Mouse (Mus musculus) CH12.LX (cell line): Measurements from ENCODE around the gene Dazap1. TPM values are rescaled to one million over a fixed set of nuclear protein-coding genes. Genes with fewer than 3 reads are reported as not detected.

ENCODE experiments used
- DNase-seq: peaks from one replicate; pipeline ENCODE4 v3.0.0-alpha.2; 2013; ENCODE audit errors: extremely low read depth
- H3K27ac ChIP-seq: 2 replicates; pipeline ENCODE4 v1.5.1; 2012; ENCODE audit warnings: low read depth, mild to moderate bottlenecking, control low read depth, moderate library complexity; ENCODE audit not compliant: insufficient read depth
- H3K27me3 ChIP-seq: replicated peaks from 2 replicates; pipeline ENCODE3; 2012; ENCODE audit warnings: inconsistent platforms
- H3K36me3 ChIP-seq, 2 experiments: replicated peaks in 1 of 2; 2 replicates each; pipeline versions ENCODE3 to v1.6.1; 2012; ENCODE audit warnings: inconsistent platforms in 1 of 2, low read length in 1 of 2, mild to moderate bottlenecking in 1 of 2, mixed read lengths in 1 of 2, moderate library complexity in 1 of 2; ENCODE audit not compliant: control insufficient read depth in 1 of 2, insufficient read depth in 1 of 2
- H3K4me1 ChIP-seq, 2 experiments: 2 replicates each; pipeline ENCODE4 v1.6.1; 2012; ENCODE audit warnings: inconsistent platforms in 1 of 2, moderate library complexity in 1 of 2; ENCODE audit not compliant: insufficient read depth in 2 of 2, control insufficient read depth in 1 of 2
- H3K4me2 ChIP-seq: 2 replicates; pipeline ENCODE4 v1.6.1; 2012; ENCODE audit warnings: low read depth, mild to moderate bottlenecking, control low read depth; ENCODE audit not compliant: poor library complexity, insufficient read depth, severe bottlenecking
- H3K4me3 ChIP-seq, 3 experiments: fragments of 150-350 bp in 1 of 3; sonication (generic) in 1 of 3; replicated peaks in 1 of 3; 2 replicates each; pipeline versions ENCODE3 to v1.5.1; 2011 to 2012; ENCODE audit warnings: low read depth in 2 of 3, low read length in 2 of 3, mild to moderate bottlenecking in 2 of 3, moderate library complexity in 2 of 3, control low read depth in 1 of 3, improper control_type of control experiment in 1 of 3, inconsistent platforms in 1 of 3, mixed read lengths in 1 of 3; ENCODE audit not compliant: poor library complexity in 1 of 3
- H3K79me2 ChIP-seq: replicated peaks from 2 replicates; pipeline ENCODE4 v1.6.1; 2012; ENCODE audit warnings: mild to moderate bottlenecking, moderate library complexity; ENCODE audit not compliant: control insufficient read depth, poor library complexity, insufficient read depth, severe bottlenecking; ENCODE audit errors: extremely low read depth
- H3K9ac ChIP-seq: 2 replicates; pipeline ENCODE4 v1.6.1; 2012; ENCODE audit warnings: low read depth, mild to moderate bottlenecking, control low read depth, moderate library complexity; ENCODE audit not compliant: insufficient read depth
- H3K9me3 ChIP-seq: replicated peaks from 2 replicates; pipeline ENCODE3; 2012; ENCODE audit warnings: low read length, inconsistent platforms, mixed read lengths
- CHD1 ChIP-seq: IDR thresholded peaks from 2 replicates; pipeline ENCODE4 v1.6.1; 2012; ENCODE audit warnings: low read depth, low read length, improper control_type of control experiment, inconsistent platforms
- CHD2 ChIP-seq: IDR thresholded peaks from 2 replicates; pipeline ENCODE4 v1.6.1; 2011; ENCODE audit warnings: low read length, improper control_type of control experiment
- CTCF ChIP-seq, 2 experiments: IDR thresholded peaks in 1 of 2; conservative IDR thresholded peaks in 1 of 2; 2 replicates each; pipeline ENCODE4 v1.5.1; 2011 to 2012; ENCODE audit warnings: low read depth in 2 of 2, low read length in 2 of 2, improper control_type of control experiment in 1 of 2, inconsistent platforms in 1 of 2, mild to moderate bottlenecking in 1 of 2, moderate library complexity in 1 of 2
- GABPA ChIP-seq: IDR thresholded peaks from 2 replicates; pipeline ENCODE4 v1.6.1; 2012; ENCODE audit warnings: low read depth, low read length, improper control_type of control experiment, inconsistent platforms; ENCODE audit not compliant: insufficient replicate concordance
- KAT2A ChIP-seq: IDR thresholded peaks from 2 replicates; pipeline ENCODE4 v1.6.1; 2012; ENCODE audit warnings: low read length, improper control_type of control experiment, inconsistent platforms; ENCODE audit not compliant: insufficient replicate concordance
- MAFK ChIP-seq: IDR thresholded peaks from 2 replicates; pipeline ENCODE4 v1.6.1; 2011; ENCODE audit warnings: low read length, improper control_type of control experiment; ENCODE audit not compliant: insufficient replicate concordance
- MAX ChIP-seq: IDR thresholded peaks from 2 replicates; pipeline ENCODE4 v1.6.1; 2011; ENCODE audit warnings: low read length, improper control_type of control experiment
- MYC ChIP-seq: IDR thresholded peaks from 2 replicates; pipeline ENCODE4 v1.6.1; 2011; ENCODE audit warnings: low read depth, mild to moderate bottlenecking, improper control_type of control experiment, low read length
- POLR2A ChIP-seq: IDR thresholded peaks from 2 replicates; pipeline ENCODE4 v1.6.1; 2011; ENCODE audit warnings: low read depth, mild to moderate bottlenecking, improper control_type of control experiment, low read length
- SIN3A ChIP-seq: IDR thresholded peaks from 2 replicates; pipeline ENCODE4 v1.6.1; 2012; ENCODE audit warnings: low read length, improper control_type of control experiment, inconsistent platforms
- TBP ChIP-seq: conservative IDR thresholded peaks from 2 replicates; pipeline ENCODE4 v1.6.1; 2011; ENCODE audit warnings: low read depth, low read length, improper control_type of control experiment
- TCF12 ChIP-seq: IDR thresholded peaks from 2 replicates; pipeline ENCODE4 v1.6.1; 2014; ENCODE audit warnings: low read depth, mild to moderate bottlenecking, inconsistent platforms, low read length, improper control_type of control experiment
- dilution Hi-C: fragments of 300-500 bp; cut with MboI; formaldehyde crosslinking; loops from 2 replicates; pipeline ENCODE4 v1.14.3; 2020; ENCODE audit warnings: low sequenced_read_pairs; ENCODE audit not compliant: extremely low pct_unique_long_range_greater_than_20kb, extremely low pct_ligation_motif_present
- in situ Hi-C: fragments of 300-500 bp; cut with MboI; formaldehyde crosslinking; loops from 3 replicates; pipeline ENCODE4 v1.14.3; 2019; ENCODE audit warnings: low sequenced_read_pairs, low pct_ligation_motif_present, low pct_unique_long_range_greater_than_20kb, mixed read lengths
- polyA plus RNA-seq: library from polyadenylated mRNA; unstranded; fragments of >175 nt; gene quantifications from 2 replicates; pipeline ENCODE4 v1.2.1, GENCODE M21; 2012; ENCODE audit warnings: low read depth; ENCODE audit not compliant: insufficient read length
- total RNA-seq, 2 experiments: library from RNA; depleted of rRNA; stranded (reverse); fragments of 300-350 nt in 1 of 2; fragments of >200 nt in 1 of 2; gene quantifications; 2 replicates each; pipeline ENCODE4 v1.2.3; 2012 to 2014

Dazap1 gene
- total and polyA plus RNA-seq, 3 experiments = 162 to 236 (median 187) TPM

- no peaks in the 10 kb centered on the region for H3K9me3 ChIP-seq
- no peak overlapping the region for H3K4me3 ChIP-seq
- no peak for TF ChIP-seq TCF12
- peaks cover 12% of the 10 kb centered on the region for H3K27me3 ChIP-seq
- H3K79me2 ChIP-seq = no peaks in the 10 kb centered on the region; the same call in 1 of the 2 replicates
- no peak overlapping the region for H3K4me2 ChIP-seq
- peaks cover 15 to 38% of the 10 kb centered on the region in 2 experiments for H3K36me3 ChIP-seq
- in situ Hi-C loops = no loop called here
- dilution Hi-C loops = no loop called here
- no peak for DNase-seq
- peaks cover 10 to 22% of the 10 kb centered on the region in 2 experiments for H3K4me1 ChIP-seq
- no peak overlapping the region for H3K9ac ChIP-seq
- no peak overlapping the region for H3K27ac ChIP-seq
These were observed 52.4 kb downstream of the Dazap1 start for GRCm38 (mm10) chr10:80313627-80314201.

GRCm38 (mm10) chr10:80314494-80315001 lies 53.3 kb downstream of the Dazap1 start:
- H3K4me2 ChIP-seq = no peak overlapping the region
- in situ Hi-C loops = no loop called here
- peaks cover 18 to 31% of the 10 kb centered on the region in 2 experiments for H3K4me1 ChIP-seq
- DNase-seq = no peak
- H3K9ac ChIP-seq = no peak overlapping the region
- H3K36me3 ChIP-seq = peaks cover 20 to 46% of the 10 kb centered on the region in 2 experiments
- H3K79me2 ChIP-seq = peaks cover 6% of the 10 kb centered on the region
- no peaks in the 10 kb centered on the region for H3K9me3 ChIP-seq
- H3K27ac ChIP-seq = no peak overlapping the region
- peaks cover 4% of the 10 kb centered on the region for H3K27me3 ChIP-seq
- no peak overlapping the region for H3K4me3 ChIP-seq
- dilution Hi-C loops = no loop called here
- TF ChIP-seq KAT2A = no peak
- no peak for TF ChIP-seq TCF12
- TF ChIP-seq MYC = no peak
- TF ChIP-seq CHD1 = no peak
- TF ChIP-seq GABPA = no peak
- no peak for TF ChIP-seq CHD2
- TF ChIP-seq MAFK = no peak
- no peak for TF ChIP-seq MAX
- no peak for TF ChIP-seq TBP

- no peak overlapping the region for H3K9ac ChIP-seq
These were observed 54.0 kb downstream of the Dazap1 start for GRCm38 (mm10) chr10:80315315-80315714.

More at GRCm38 (mm10) chr10:80315315-80315714, 54.0 kb downstream of the Dazap1 start:
- Histone ChIP-seq H3K4me2 (no peak overlapping the region), H3K27ac (no peak overlapping the region), H3K4me3 (no peak overlapping the region), H3K4me1 (peaks cover 19 to 32% of the 10 kb centered on the region in 2 experiments), H3K9me3 (no peaks in the 10 kb centered on the region), H3K27me3 (peaks cover 4% of the 10 kb centered on the region), H3K79me2 (peaks cover 13% of the 10 kb centered on the region), H3K36me3 (peaks cover 20 to 46% of the 10 kb centered on the region in 2 experiments)
- in situ Hi-C loops = no loop called here
- TF ChIP-seq CTCF (conservative IDR thresholded peaks at IDR 0.05 in 1 of 2, IDR thresholded peaks at IDR 0.05 in 1 of 2; ENCODE audit: low read depth in 2 of 2, low read length in 2 of 2) = no peak
- no peak for TF ChIP-seq SIN3A
- TF ChIP-seq POLR2A = no peak
- DNase-seq = no peak
- dilution Hi-C loops = no loop called here
